Mouse (Mus musculus) spleen, postnatal 10 days (tissue): ENCODE results near the gene Atp8b3.

ENCODE experiments used
- DNase-seq, 2 experiments: peaks; one replicate each; pipeline ENCODE4 v3.0.0; 2021 to 2022; ENCODE audit warnings: low spot score in 2 of 2

Atp8b3 gene

DNA sequence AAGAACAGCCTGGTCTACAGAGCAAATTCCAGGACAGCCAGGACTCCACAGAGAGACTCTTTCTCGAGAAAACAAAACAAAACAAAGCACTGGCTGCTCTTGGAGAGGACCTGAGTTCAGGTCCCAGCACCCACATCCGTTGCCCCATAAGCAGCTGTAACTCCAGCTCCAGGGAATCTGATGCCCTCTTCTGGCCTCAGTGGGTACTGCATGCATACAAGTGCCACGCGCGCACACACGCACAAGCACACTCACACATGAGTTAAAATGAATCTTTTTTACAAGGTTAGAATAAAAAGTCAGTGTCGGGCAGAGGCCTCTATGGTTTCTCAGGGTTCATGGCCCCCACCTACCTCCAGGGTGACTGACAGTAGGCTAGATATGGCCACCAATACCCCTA is 15.6 kb downstream of the Atp8b3 start:
- peak in 1 of 2 experiments; percentile 58 for DNase-seq

DNA sequence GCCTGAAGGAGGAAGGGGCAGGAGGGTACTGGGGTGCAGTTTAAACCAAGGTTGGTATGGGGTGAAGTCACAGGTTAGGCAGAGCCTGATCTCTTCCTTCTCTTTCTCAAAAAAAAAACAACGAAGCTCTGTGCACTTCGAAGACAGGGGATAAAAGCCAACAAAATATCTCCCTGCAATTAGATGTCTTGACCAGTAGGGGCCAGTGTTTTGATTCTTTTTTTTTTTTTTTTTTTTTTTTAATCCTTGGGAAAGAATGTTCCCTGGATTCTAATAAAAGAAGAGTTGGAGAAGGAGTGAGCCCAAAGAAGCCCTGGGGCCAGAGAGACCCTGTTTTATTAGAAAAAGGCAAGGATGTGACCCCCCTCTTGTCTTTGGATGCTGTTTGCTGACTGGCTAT is 19.6 kb downstream of the Atp8b3 start:
- no peak for DNase-seq

GRCm38 (mm10) chr10:80513739-80514138 is 25.2 kb downstream of the Atp8b3 start:
- no peak for DNase-seq

GRCm38 (mm10) chr10:80510273-80510660 is 28.7 kb downstream of the Atp8b3 start:
- no peak for DNase-seq

DNA sequence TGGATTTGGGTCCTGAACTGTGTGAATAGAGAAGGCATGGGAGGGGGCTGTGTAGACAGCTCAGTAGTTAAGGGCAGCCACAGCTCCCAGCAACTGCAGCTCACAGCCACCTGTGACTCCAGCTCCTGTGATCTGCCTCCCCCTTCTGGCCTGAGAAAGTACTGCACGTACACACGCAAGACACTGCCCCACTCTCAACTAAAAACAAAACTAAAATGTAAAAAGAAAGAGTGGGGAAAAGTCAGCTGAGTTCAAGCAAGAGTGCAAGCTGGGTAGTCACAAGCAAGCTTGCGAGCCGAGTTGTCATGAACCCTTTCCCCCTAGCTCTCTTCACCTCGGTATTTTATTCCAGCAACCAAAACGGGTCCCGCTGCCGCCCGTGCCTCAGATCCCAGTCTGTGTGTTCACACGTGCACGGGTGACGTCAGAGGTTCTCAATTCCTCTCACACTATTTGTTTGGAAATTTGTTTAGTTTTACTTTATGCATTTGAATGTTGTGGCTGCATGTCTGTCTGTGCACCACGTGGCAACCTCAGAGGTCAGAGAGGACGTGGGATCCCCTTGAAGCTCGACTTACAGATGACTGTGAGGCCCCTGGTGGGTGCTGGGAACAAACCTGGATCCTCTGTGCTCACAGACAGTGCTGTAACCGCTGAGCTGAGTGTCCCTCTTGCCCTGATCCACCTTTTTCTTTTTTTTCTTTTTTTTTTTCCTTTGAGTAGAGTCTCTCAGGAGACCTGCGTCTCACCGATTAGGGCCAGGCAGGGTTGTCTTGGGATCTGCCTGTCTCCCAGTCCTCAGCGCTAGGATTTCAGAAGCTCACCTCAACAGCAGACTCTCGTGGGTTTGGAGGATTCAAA is 29.3 kb downstream of the Atp8b3 start:
- peak; percentile 87 to 94 for DNase-seq

GRCm38 (mm10) chr10:80506222-80506621 is 32.7 kb downstream of the Atp8b3 start:
- peak; percentile 69 to 88 for DNase-seq

DNA sequence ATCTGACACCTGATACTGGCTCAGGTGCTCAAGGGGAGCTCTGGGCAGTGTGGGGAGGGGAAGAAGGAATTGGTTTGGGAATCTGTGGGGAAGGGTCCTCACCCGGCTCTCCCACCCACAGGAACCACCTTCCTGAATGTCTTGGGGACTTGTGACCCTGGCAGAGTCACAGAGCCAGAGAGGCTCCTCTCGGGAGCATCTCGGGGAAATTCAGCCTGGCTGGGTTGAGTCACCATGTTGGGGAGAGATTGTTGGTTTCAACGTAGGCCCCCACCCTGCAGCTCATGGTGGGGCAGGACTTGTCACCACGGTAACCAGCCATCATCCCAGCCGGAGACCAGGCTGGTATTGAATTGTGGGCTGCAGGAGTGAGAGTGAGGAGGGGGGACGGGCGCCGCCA is 34.2 kb downstream of the Atp8b3 start:
- DNase-seq, result no peak

DNA sequence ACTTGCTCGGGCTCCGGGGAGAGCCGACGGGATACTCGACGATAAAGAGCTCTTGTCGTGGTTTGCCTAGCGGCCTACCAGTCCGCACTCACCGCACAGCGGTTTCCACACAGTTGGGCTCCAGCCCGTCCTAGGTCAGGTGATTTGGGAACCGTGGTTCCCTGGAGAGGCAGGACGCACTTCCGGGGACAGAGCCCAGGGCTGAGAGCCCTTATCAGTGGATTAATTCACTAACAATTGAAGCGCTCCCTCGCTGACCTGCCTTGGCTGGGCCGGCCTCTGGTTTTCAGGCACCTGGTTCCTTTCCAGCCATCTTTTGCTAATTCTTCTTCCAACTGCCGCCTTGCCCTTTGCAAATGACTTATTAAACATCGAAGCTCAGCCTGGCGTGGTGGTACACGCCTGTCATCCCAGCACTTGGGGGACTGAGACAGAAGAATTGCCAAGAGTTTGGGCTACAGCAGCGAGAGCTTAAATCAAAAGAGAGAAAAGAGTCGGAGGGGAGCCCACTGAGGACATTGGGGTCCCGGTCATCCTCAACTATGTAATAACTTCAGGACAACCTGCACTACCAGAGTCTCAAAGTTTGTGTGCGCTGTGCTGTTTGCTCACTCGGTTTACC is 35.2 kb downstream of the Atp8b3 start:
- DNase-seq, result no peak

DNA sequence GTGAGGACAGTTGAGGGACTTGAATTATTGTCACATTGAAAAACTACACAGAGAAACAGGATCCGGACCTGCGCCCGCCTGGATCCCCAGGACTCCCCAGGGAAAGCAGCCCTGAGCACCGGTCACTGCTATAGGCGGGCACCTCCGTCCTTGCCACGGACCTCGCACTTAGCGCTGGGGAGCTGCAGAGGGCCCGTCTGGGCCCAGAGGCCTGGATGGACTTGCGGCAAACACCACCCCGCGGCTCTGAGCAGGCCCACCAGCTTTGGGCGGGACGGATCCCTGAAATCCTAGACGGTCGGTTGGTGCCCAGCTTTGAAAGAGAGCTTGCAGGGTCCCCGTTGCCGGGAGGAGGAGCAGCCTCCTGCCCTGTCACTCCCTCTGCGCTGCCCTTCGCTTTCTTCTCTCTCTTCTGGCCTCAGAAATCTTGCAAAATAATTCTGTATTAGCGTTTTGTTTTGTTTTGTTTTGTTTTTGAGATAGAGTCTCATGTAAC is 36.1 kb downstream of the Atp8b3 start:
- no peak for DNase-seq

DNA sequence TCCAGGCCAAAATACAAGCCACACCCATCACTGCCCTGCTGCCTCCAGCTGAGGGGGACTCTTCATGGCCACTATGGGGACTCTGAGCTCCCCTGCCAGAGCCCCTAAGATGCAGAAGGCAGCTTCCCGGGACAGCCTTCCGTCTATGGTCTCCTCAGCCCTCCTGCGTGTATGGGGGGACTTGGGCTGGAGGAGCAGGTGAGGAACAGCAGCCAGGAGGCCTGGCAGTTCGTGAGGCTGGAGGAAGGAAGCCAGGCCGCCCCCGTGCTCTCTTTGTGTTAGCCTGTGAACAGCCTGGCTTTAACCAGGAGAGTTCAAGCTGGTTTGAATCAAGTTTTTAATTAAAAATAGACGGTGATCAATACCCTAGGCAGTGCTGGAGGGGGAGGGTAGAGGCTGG is 36.6 kb downstream of the Atp8b3 start:
- DNase-seq, result no peak

- no peak for DNase-seq
Measured at GRCm38 (mm10) chr10:80496421-80496820, 42.5 kb downstream of the Atp8b3 start.

- DNase-seq, result no peak
Measured at GRCm38 (mm10) chr10:80495901-80496300, 43.0 kb downstream of the Atp8b3 start.

GRCm38 (mm10) chr10:80494732-80495131 is 44.2 kb downstream of the Atp8b3 start, which contains the start of gene Onecut3:
Onecut3 (plus strand) TSS chr10:80494835.
- DNase-seq, result peak in 1 of 2 experiments; percentile 50

- no peak for DNase-seq
Measured at GRCm38 (mm10) chr10:80490051-80490450, 48.9 kb downstream of the Atp8b3 start.

DNA sequence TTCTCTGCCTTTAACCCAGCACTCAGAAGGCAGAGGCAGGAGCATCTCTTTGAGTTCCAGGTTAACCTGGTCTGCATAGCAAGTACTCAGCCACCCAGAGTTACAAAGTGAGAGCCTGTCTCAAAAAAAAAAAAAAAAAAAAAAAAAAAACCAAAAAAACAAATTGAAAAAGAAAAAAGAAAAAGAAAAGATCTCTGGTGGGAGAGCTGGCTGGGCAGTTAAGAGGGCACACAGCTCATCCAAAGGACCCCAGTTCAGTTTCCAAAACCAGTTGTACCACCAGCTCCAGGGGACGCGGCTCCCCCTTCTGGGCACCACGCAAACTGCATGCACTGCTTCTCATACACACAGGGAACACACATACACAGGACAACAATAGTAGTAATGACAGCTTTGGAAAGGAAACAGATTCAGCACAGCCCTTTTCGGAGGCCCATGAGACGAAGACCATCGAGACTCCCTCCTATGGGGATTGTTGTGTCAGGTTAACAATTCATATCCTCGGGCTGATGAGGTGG is 52.0 kb downstream of the Atp8b3 start:
- DNase-seq, result peak in 1 of 2 experiments; percentile 70

GRCm38 (mm10) chr10:80481002-80481401 is 57.9 kb downstream of the Atp8b3 start:
- peak in 1 of 2 experiments; percentile 62 for DNase-seq

DNA sequence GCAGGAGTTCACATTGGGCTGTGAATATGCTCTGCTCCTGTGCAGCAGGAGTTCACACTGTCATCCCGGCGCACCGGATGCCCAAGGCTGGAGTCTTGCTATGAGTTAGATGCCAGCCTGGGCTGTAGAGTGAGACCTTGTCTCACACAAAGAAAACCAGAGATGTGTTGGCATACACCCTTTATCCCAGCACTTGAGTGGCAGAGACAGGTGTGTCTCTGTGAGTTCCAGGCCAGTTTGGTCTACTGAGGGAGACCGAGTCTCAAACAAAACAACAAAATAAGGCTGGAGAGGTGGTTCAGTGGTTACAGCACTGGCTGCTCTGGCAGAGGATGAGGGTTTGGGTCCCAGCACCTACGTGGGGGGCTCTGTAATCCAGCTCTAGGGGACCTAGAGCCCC is 60.4 kb downstream of the Atp8b3 start:
- no peak for DNase-seq

DNA sequence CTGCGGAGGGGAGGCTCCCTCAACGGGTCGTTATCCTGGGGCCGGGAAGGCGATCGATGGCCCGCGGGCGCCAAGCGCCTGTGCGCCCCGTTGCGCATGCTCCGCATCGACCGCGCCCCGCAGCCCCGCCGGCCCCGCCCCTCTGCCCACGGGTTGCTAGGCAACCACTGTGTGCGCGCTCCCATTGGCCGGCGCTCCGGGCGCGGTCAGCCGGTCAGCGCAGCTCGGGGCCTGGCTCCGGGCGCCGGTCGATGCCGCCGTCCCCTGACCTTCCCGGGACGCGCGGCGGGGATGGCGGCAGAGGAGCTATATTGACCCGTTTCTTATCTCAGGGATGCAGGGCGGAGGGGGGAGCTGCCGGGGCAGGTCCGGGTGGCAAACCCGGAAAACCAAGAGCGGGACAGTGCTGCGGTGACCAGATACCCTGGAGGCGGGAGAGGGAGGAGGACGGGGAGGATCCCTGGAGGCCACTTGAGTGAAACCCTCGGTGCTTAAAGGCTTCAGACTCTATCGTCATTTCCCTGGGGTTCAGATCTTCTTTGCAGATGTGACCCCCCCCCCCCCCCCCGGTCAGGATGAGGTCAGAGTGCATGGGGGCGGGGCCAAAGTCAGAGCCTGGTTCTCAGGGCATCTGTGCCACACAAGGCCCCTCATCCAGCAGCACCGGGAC is 63.5 kb downstream of the Atp8b3 start:
- DNase-seq, result peak; percentile 90 to 94
